Mouse (Mus musculus) heart, embryonic 13.5 days (tissue): ENCODE measurements around the gene Cep41. TPM values are rescaled to one million over a fixed set of nuclear protein-coding genes. Genes with fewer than 3 reads are reported as not detected.

Experiments used
- ATAC-seq: fragments of 200-750 bp; cut with Nextera tagmentation; 2 replicates; pipeline ENCODE4 v1.8.0; 2017; ENCODE audit warnings: moderate TSS enrichment; ENCODE audit not compliant: insufficient number of reproducible peaks, low FRiP score, low TSS enrichment; ENCODE audit errors: extremely low read depth
- H3K27ac ChIP-seq: fragments of 300-500 bp; sonication (generic); replicated peaks from 2 replicates; pipeline ENCODE4 v1.5.1; 2015; ENCODE audit warnings: moderate library complexity, mild to moderate bottlenecking, inconsistent platforms
- H3K27me3 ChIP-seq: fragments of 300-500 bp; sonication (generic); replicated peaks from 2 replicates; pipeline ENCODE4 v1.6.1; 2015; ENCODE audit warnings: mild to moderate bottlenecking, inconsistent platforms
- H3K36me3 ChIP-seq: fragments of 300-500 bp; sonication (generic); 2 replicates; pipeline ENCODE4 v1.6.1; 2015; ENCODE audit warnings: mild to moderate bottlenecking, inconsistent platforms
- H3K4me1 ChIP-seq: fragments of 300-500 bp; sonication (generic); 2 replicates; pipeline ENCODE4 v1.6.1; 2015; ENCODE audit warnings: inconsistent platforms
- H3K4me2 ChIP-seq: fragments of 300-500 bp; sonication (generic); 2 replicates; pipeline ENCODE4 v1.6.1; 2015; ENCODE audit warnings: inconsistent platforms, mild to moderate bottlenecking, moderate library complexity
- H3K4me3 ChIP-seq: fragments of 300-500 bp; sonication (generic); 2 replicates; pipeline ENCODE4 v1.5.1; 2015; ENCODE audit warnings: moderate library complexity, mild to moderate bottlenecking, inconsistent platforms
- H3K9ac ChIP-seq: fragments of 300-500 bp; sonication (generic); 2 replicates; pipeline ENCODE4 v1.6.1; 2015; ENCODE audit warnings: inconsistent platforms, mild to moderate bottlenecking, moderate library complexity
- H3K9me3 ChIP-seq: fragments of 300-500 bp; sonication (generic); 2 replicates; pipeline ENCODE4 v1.6.1; 2016; ENCODE audit warnings: inconsistent platforms
- WGBS: fragments of 180-500 bp; shearing (Covaris S2); methylation state at CpG from one replicate; pipeline ENCODE4 v1.1.7; 2015; ENCODE audit warnings: mixed read lengths; 5-methylcytosine and 5-hydroxymethylcytosine counted together
- polyA plus RNA-seq: library from polyadenylated mRNA; unstranded; fragments of >200 nt; fragmentation: Nextera tagmentation; extraction: Ambion mirVana; gene quantifications from 2 replicates; pipeline ENCODE4 v1.2.1, GENCODE M21; 2015

Gene Cep41
- polyA plus RNA-seq, 1 experiment from 2014 or later, result 11.0 TPM

DNA sequence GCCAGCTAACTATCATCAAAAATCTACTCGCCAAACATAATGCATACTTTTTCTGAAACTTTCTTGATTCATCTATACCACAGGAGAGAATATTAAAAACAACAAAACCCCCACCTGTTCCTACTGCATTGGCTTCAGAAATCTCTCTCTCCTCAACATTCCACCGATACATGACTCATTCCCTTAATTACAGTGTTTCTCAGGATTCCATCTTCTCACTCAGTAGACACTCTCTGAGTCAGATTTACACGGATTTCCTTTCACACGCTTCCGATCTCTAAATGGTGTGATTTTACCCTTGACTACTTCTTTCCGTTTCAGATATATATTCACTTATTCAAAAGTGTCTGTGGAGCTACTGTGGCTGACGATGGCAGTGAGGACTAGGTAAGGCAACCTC is 6.4 kb downstream of the Cep41 start:
- H3K27me3 ChIP-seq, result no peaks in the 10 kb centered on the region
- 77% methylated on average over 7 of the region's 7 CpGs for WGBS
- no peak overlapping the region for H3K9ac ChIP-seq
- H3K4me3 ChIP-seq, result no peak overlapping the region
- no peak overlapping the region for H3K27ac ChIP-seq
- no peaks in the 10 kb centered on the region for H3K9me3 ChIP-seq
- ATAC-seq, result no peak
- peaks cover 16% of the 10 kb centered on the region for H3K4me1 ChIP-seq
- H3K4me2 ChIP-seq, result no peak overlapping the region
- no peaks in the 10 kb centered on the region for H3K36me3 ChIP-seq

GRCm38 (mm10) chr6:30684570-30684969 is 9.0 kb downstream of the Cep41 start:
- no peaks in the 10 kb centered on the region for H3K27me3 ChIP-seq
- H3K36me3 ChIP-seq, result no peaks in the 10 kb centered on the region
- no peaks in the 10 kb centered on the region for H3K9me3 ChIP-seq
- no peak overlapping the region for H3K9ac ChIP-seq
- no peak overlapping the region for H3K4me2 ChIP-seq
- 79% methylated on average over 1 of the region's 1 CpGs for WGBS
- no peak overlapping the region for H3K27ac ChIP-seq
- H3K4me1 ChIP-seq, result peaks cover 23% of the 10 kb centered on the region
- no peak overlapping the region for H3K4me3 ChIP-seq
- ATAC-seq, result no peak

GRCm38 (mm10) chr6:30681935-30682900 is 11.3 kb downstream of the Cep41 start:
- ATAC-seq, result no peak
- H3K4me2 ChIP-seq, result no peak overlapping the region; the same call in 1 of the 2 replicates

GRCm38 (mm10) chr6:30680442-30680841 is 13.1 kb downstream of the Cep41 start:
- Histone ChIP-seq H3K27ac (no peak overlapping the region; the same call in 1 of the 2 replicates), H3K36me3 (no peaks in the 10 kb centered on the region), H3K27me3 (no peaks in the 10 kb centered on the region), H3K9me3 (no peaks in the 10 kb centered on the region), H3K9ac (no peak overlapping the region), H3K4me2 (no peak overlapping the region), H3K4me3 (no peak overlapping the region), H3K4me1 (peaks cover 47% of the 10 kb centered on the region)
- WGBS, result 70% methylated on average over 7 of the region's 7 CpGs
- no peak for ATAC-seq

More at GRCm38 (mm10) chr6:30681935-30682900, 11.3 kb downstream of the Cep41 start:
- WGBS, result 53% methylated on average over 13 of the region's 13 CpGs
- no peak overlapping the region for H3K4me3 ChIP-seq
- no peak overlapping the region for H3K9ac ChIP-seq
- H3K4me1 ChIP-seq, result peaks cover 40% of the 10 kb centered on the region
- peak overlapping the region; percentile 82 for H3K27ac ChIP-seq
- no peaks in the 10 kb centered on the region for H3K36me3 ChIP-seq
- no peaks in the 10 kb centered on the region for H3K9me3 ChIP-seq
- no peaks in the 10 kb centered on the region for H3K27me3 ChIP-seq

- Histone ChIP-seq H3K27me3 (no peaks in the 10 kb centered on the region), H3K4me1 (peaks cover 55% of the 10 kb centered on the region), H3K9ac (no peak overlapping the region), H3K4me3 (no peak overlapping the region), H3K36me3 (no peaks in the 10 kb centered on the region), H3K4me2 (no peak overlapping the region), H3K27ac (no peak overlapping the region; the same call in 1 of the 2 replicates), H3K9me3 (no peaks in the 10 kb centered on the region)
- WGBS, result 41% methylated on average over 5 of the region's 5 CpGs
- ATAC-seq, result no peak
Observed at GRCm38 (mm10) chr6:30679567-30679966, 14.0 kb downstream of the Cep41 start.

DNA sequence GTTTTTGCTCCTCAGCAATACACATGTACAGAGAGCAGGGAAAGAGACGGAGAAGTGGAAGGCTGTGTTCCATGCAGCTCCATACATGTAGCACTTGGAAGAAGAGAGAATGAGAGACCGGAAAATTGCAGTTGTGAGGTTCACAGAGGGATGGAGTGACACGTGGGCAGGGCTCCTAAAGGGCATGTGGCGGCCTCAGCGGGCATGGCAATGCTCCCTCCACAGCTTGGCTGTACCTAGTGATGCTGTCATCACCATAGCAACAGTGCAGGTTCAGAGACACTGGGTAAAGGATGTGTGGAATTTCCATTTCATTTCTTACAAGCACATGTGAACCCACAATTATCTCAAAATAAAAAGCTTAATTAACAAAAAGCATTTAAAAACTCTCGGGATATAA is 15.1 kb downstream of the Cep41 start:
- Histone ChIP-seq H3K4me3 (no peak overlapping the region), H3K27ac (no peak overlapping the region), H3K36me3 (no peaks in the 10 kb centered on the region), H3K4me1 (peaks cover 66% of the 10 kb centered on the region), H3K9me3 (no peaks in the 10 kb centered on the region), H3K9ac (no peak overlapping the region), H3K4me2 (no peak overlapping the region), H3K27me3 (no peaks in the 10 kb centered on the region)
- ATAC-seq, result no peak
- WGBS, result 71% methylated on average over 6 of the region's 6 CpGs

GRCm38 (mm10) chr6:30677591-30677990 is 16.0 kb downstream of the Cep41 start:
- Histone ChIP-seq H3K9ac (no peak overlapping the region), H3K36me3 (no peaks in the 10 kb centered on the region), H3K27ac (0 out of 2 replicates have a peak overlapping the region, but pooled peaks have one; percentile 21), H3K4me3 (no peak overlapping the region), H3K27me3 (no peaks in the 10 kb centered on the region), H3K4me2 (no peak overlapping the region), H3K4me1 (peaks cover 67% of the 10 kb centered on the region), H3K9me3 (no peaks in the 10 kb centered on the region)
- WGBS, result 62% methylated on average over 9 of the region's 9 CpGs
- no peak for ATAC-seq

DNA sequence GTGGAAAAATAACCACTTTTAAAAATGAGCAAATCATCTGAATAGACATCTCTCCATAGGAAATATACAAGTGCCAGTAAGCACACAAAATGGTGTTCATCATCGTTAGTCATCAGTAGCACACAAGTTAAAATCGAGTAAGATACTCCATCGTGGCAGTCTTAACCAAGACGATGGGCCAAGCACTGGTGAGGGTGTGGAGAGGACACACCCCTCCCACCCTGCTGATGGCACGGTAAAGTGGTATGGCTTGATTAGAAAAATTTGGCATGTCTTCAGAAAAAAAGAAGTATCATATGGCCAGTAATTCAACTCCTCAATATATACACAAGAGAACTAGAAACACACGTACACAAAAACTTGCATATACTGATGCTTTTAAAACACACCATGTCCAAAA is 17.0 kb downstream of the Cep41 start:
- WGBS, result 84% methylated on average over 6 of the region's 6 CpGs
- H3K27me3 ChIP-seq, result no peaks in the 10 kb centered on the region
- no peaks in the 10 kb centered on the region for H3K36me3 ChIP-seq
- H3K4me2 ChIP-seq, result no peak overlapping the region
- H3K27ac ChIP-seq, result no peak overlapping the region
- H3K4me1 ChIP-seq, result peaks cover 65% of the 10 kb centered on the region
- ATAC-seq, result no peak
- H3K4me3 ChIP-seq, result no peak overlapping the region
- H3K9ac ChIP-seq, result no peak overlapping the region
- no peaks in the 10 kb centered on the region for H3K9me3 ChIP-seq

DNA sequence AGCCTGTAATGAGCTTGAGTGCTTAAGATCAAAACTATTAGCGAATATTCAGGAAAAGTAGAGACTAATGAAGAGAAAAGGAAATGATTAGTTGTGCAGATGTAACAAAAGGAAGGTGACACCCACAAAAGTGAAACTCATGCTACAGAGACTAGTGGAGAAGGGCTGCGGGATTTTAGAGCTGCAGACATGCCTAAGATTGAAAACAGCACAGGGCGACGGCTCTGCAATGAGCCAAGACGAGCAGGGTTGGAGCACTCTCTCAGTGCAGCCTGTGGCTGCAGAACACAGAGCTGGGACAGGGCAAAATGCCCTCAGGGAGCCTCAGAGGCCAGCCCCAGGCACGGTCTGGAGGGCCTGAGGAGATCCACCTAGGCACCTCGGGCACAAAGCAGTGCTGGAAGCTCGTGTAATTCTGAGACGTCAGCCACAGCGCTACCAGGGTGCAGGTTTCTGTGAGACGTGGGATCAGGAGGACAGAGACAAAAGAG is 18.2 kb downstream of the Cep41 start:
- Histone ChIP-seq H3K4me2 (peak overlapping the region; percentile 48), H3K27me3 (no peaks in the 10 kb centered on the region), H3K4me1 (peaks cover 67% of the 10 kb centered on the region), H3K9ac (peak overlapping the region; percentile 72), H3K36me3 (no peaks in the 10 kb centered on the region), H3K9me3 (no peaks in the 10 kb centered on the region), H3K4me3 (peak overlapping the region; percentile 6; the same call in 1 of the 2 replicates), H3K27ac (peak overlapping the region; percentile 83)
- ATAC-seq, result no peak
- whole genome bisulfite sequencing, result 26% methylated on average over 11 of the region's 11 CpGs

DNA sequence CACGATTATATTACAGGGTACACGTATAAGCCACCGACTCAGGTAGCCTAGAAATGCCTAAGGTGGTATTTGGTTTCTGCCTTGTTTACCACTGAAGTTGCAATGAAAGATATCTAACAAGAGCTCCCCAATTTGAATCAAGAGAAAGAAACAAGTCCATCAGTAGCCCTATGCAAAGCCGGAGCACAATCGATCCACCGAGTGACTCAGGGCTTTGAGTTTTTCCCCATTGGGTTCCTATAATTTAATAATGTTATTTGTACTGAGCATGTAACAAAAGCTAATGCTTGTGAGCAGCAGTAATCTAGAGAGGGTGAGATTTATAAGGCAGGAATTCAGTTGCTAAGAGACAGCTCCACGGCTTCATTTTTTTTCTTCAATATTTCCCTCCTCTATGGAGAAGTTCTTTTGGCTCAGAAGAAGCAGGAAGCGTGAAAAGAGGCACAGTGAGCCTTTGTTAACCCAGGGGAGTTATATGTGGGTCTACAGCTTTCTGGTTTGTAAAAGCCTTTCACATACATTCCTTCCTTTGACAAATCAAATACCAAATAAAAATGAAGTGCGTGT is 18.8 kb downstream of the Cep41 start:
- no peaks in the 10 kb centered on the region for H3K36me3 ChIP-seq
- no peak for ATAC-seq
- peak overlapping the region; percentile 66; the same call in 1 of the 2 replicates for H3K9ac ChIP-seq
- H3K4me3 ChIP-seq, result peak overlapping the region; percentile 6; the same call in 1 of the 2 replicates
- no peaks in the 10 kb centered on the region for H3K9me3 ChIP-seq
- peaks cover 63% of the 10 kb centered on the region for H3K4me1 ChIP-seq
- no peaks in the 10 kb centered on the region for H3K27me3 ChIP-seq
- 63% methylated on average over 9 of the region's 9 CpGs for WGBS
- H3K4me2 ChIP-seq, result peak overlapping the region; percentile 48
- H3K27ac ChIP-seq, result peak overlapping the region; percentile 83

DNA sequence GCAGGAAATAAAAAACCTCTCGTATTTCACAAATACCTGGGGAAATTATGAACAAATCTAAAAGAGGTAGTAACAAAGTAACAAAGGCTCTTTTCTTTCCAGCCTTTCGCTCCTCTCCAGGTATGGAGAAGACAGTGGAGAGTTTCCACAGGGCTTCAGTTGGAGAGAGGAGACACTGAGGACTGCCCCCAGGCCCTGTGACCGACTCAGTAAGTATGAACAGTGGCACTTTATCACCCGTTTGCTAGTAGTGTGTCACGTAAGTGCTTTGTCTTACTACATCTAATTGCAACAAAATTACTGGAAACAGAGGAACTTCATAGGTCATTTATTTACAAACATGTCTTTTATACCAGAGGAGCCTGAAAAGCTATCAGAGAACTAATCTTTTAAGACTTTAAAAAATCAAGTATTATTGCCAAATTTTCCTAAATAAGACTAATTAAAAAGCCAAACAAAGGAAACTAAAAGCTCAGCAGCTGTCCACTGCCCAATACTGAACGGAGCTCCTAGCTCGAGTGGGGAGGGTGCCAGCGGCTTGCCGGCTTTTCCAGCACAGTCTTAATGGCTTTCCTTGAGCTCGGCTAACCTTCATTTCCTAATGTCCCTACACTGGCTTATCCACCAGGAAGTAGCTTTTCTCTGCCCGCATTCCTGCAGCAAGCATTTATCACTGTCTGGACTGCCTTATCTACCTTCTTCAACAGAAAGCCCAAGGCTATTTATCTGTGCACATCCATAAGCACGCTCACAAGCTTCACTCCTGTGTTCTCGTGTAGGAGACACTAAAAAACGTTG is 19.6 kb downstream of the Cep41 start:
- 0 out of 2 replicates have a peak, but pooled peaks cover 3% of the 10 kb centered on the region for H3K27me3 ChIP-seq
- H3K9me3 ChIP-seq, result no peaks in the 10 kb centered on the region
- H3K27ac ChIP-seq, result peak overlapping the region; percentile 83
- peak overlapping the region; percentile 66 for H3K9ac ChIP-seq
- no peaks in the 10 kb centered on the region for H3K36me3 ChIP-seq
- H3K4me2 ChIP-seq, result peak overlapping the region; percentile 48
- 0 out of 2 replicates have a peak overlapping the region, but pooled peaks have one; percentile 1 for H3K4me3 ChIP-seq
- no peak for ATAC-seq
- peaks cover 57% of the 10 kb centered on the region for H3K4me1 ChIP-seq
- WGBS, result 14% methylated on average over 14 of the region's 14 CpGs
